Mouse (Mus musculus): Measurements from ENCODE around the gene Gpr85.
A peak's percentile ranks its signal among the peaks of the same experiment; 100 is the strongest.
"Not testable (repeated sequence)": the region's sequence is repeated elsewhere in the genome, so short reads cannot be mapped to it uniquely, and the experiment has no call there.

The Gpr85 gene

GRCm38 (mm10) chr6:13839345-13840054, at the start of gene Gpr85:
Gene Gpr85, minus strand, starts transcription at chr6:13839942.
- DNase-seq (ENCODE audit: low spot score in 2 of 2): peak in 1 of 2 experiments; percentile 13

- no peak for DNase-seq (ENCODE audit: low spot score in 2 of 2)
These were observed 45.3 kb upstream of the Gpr85 start for GRCm38 (mm10) chr6:13884877-13885592.

- no peak for DNase-seq (ENCODE audit: low spot score in 2 of 2)
These were observed 43.2 kb upstream of the Gpr85 start for GRCm38 (mm10) chr6:13882919-13883318.

GRCm38 (mm10) chr6:13873959-13874358, 34.2 kb upstream of the Gpr85 start:
- DNase-seq (ENCODE audit: low spot score in 2 of 2): no peak

GRCm38 (mm10) chr6:13872076-13872475, 32.3 kb upstream of the Gpr85 start:
- no peak for DNase-seq (ENCODE audit: low spot score in 2 of 2)

- no peak for DNase-seq (ENCODE audit: low spot score in 2 of 2)
These were observed 31.9 kb upstream of the Gpr85 start for GRCm38 (mm10) chr6:13871625-13871958.

- peak; percentile 75 to 91 for DNase-seq (ENCODE audit: low spot score in 2 of 2)
These were observed 31.3 kb upstream of the Gpr85 start, which contains the start of gene 2610001J05Rik for GRCm38 (mm10) chr6:13870919-13871624. Gene 2610001J05Rik, minus strand, starts transcription at chr6:13871518.

GRCm38 (mm10) chr6:13870289-13870741, 30.6 kb upstream of the Gpr85 start:
- no peak for DNase-seq (ENCODE audit: low spot score in 2 of 2)

- no peak for DNase-seq (ENCODE audit: low spot score in 2 of 2)
These were observed 20.9 kb upstream of the Gpr85 start for GRCm38 (mm10) chr6:13860596-13860995.

GRCm38 (mm10) chr6:13859877-13860585, 20.3 kb upstream of the Gpr85 start:
- DNase-seq (ENCODE audit: low spot score in 2 of 2): no peak

- no peak for DNase-seq (ENCODE audit: low spot score in 2 of 2)
These were observed 14.5 kb upstream of the Gpr85 start for GRCm38 (mm10) chr6:13854230-13854629.

- no peak for DNase-seq (ENCODE audit: low spot score in 2 of 2)
These were observed 13.5 kb upstream of the Gpr85 start for GRCm38 (mm10) chr6:13853244-13853643.

- DNase-seq (ENCODE audit: low spot score in 2 of 2): not testable (repeated sequence)
These were observed 6.3 kb upstream of the Gpr85 start for GRCm38 (mm10) chr6:13846031-13846430.

GRCm38 (mm10) chr6:13838677-13839344, 931 bp downstream of the Gpr85 start:
- DNase-seq (ENCODE audit: low spot score in 2 of 2): peak; percentile 39 to 57

- DNase-seq (ENCODE audit: low spot score in 2 of 2): no peak
These were observed 1.6 kb downstream of the Gpr85 start for GRCm38 (mm10) chr6:13837916-13838676.

GRCm38 (mm10) chr6:13836967-13837570, 2.7 kb downstream of the Gpr85 start:
- no peak for DNase-seq (ENCODE audit: low spot score in 2 of 2)

GRCm38 (mm10) chr6:13835720-13836665, 3.7 kb downstream of the Gpr85 start:
- DNase-seq (ENCODE audit: low spot score in 2 of 2): no peak

- no peak for DNase-seq (ENCODE audit: low spot score in 2 of 2)
These were observed 7.0 kb downstream of the Gpr85 start for GRCm38 (mm10) chr6:13832770-13833169.

GRCm38 (mm10) chr6:13828877-13829276, 10.9 kb downstream of the Gpr85 start:
- no peak for DNase-seq (ENCODE audit: low spot score in 2 of 2)

Measured in urinary bladder, adult 18-20 months (tissue).